Mouse (Mus musculus) MEL (cell line): ENCODE results near the gene Mms22l. TPM values are rescaled to one million over a fixed set of nuclear protein-coding genes. Genes with fewer than 3 reads are reported as not detected.

Experiments
- DNase-seq: peaks from one replicate; pipeline ENCODE4 v3.0.0; 2011; ENCODE audit warnings: low read depth, low spot score
- H3K27ac ChIP-seq: 2 replicates; pipeline ENCODE4 v1.5.1; 2012; ENCODE audit warnings: low read depth, mild to moderate bottlenecking, control low read depth, low read length, moderate library complexity; ENCODE audit not compliant: control insufficient read depth
- H3K27me3 ChIP-seq, 2 experiments: fragments of 150-350 bp in 1 of 2; sonication (generic) in 1 of 2; 2 replicates each; pipeline ENCODE4 v1.6.1; 2012; ENCODE audit warnings: low read length in 2 of 2, mild to moderate bottlenecking in 2 of 2, improper control_type of control experiment in 1 of 2, moderate library complexity in 1 of 2; ENCODE audit not compliant: insufficient read depth in 2 of 2, control insufficient read depth in 1 of 2
- H3K36me3 ChIP-seq, 2 experiments: 2 replicates each; pipeline ENCODE4 v1.6.1; 2012 to 2014; ENCODE audit warnings: low read length in 2 of 2, improper control_type of control experiment in 1 of 2, inconsistent platforms in 1 of 2, mild to moderate bottlenecking in 1 of 2; ENCODE audit not compliant: insufficient read depth in 2 of 2, control insufficient read depth in 1 of 2
- H3K4me1 ChIP-seq, 2 experiments: fragments of 150-350 bp in 1 of 2; sonication (generic) in 1 of 2; 2 replicates each; pipeline ENCODE4 v1.6.1; 2012; ENCODE audit warnings: low read length in 2 of 2, improper control_type of control experiment in 1 of 2, mild to moderate bottlenecking in 1 of 2; ENCODE audit not compliant: insufficient read depth in 2 of 2, control insufficient read depth in 1 of 2
- H3K4me3 ChIP-seq, 2 experiments: fragments of 150-350 bp in 1 of 2; sonication (generic) in 1 of 2; 2 replicates each; pipeline ENCODE4 v1.5.1; 2012; ENCODE audit warnings: low read depth in 2 of 2, low read length in 2 of 2, mild to moderate bottlenecking in 2 of 2, moderate library complexity in 2 of 2, control low read depth in 1 of 2, improper control_type of control experiment in 1 of 2; ENCODE audit not compliant: control insufficient read depth in 1 of 2, insufficient read depth in 1 of 2
- H3K79me2 ChIP-seq: 2 replicates; pipeline ENCODE4 v1.6.1; 2012; ENCODE audit warnings: mild to moderate bottlenecking, low read length, moderate library complexity; ENCODE audit not compliant: control insufficient read depth, poor library complexity, insufficient read depth
- H3K9ac ChIP-seq: 2 replicates; pipeline ENCODE4 v1.6.1; 2012; ENCODE audit warnings: low read depth, mild to moderate bottlenecking, control low read depth, low read length, moderate library complexity; ENCODE audit not compliant: control insufficient read depth, poor library complexity, severe bottlenecking
- H3K9me3 ChIP-seq: fragments of 150-350 bp; sonication (generic); replicated peaks from 2 replicates; pipeline ENCODE4 v1.6.1; 2012; ENCODE audit warnings: mild to moderate bottlenecking, low read length, improper control_type of control experiment, moderate library complexity; ENCODE audit not compliant: insufficient read depth
- BHLHE40 ChIP-seq: IDR thresholded peaks from 2 replicates; pipeline ENCODE4 v1.6.1; 2012; ENCODE audit warnings: low read depth, mild to moderate bottlenecking, inconsistent platforms, low read length, improper control_type of control experiment, borderline replicate concordance
- CHD1 ChIP-seq: IDR thresholded peaks from 2 replicates; pipeline ENCODE4 v1.6.1; 2012; ENCODE audit warnings: low read depth, mild to moderate bottlenecking, inconsistent platforms, low read length, improper control_type of control experiment
- CTCF ChIP-seq, 3 experiments: IDR thresholded peaks in 2 of 3; conservative IDR thresholded peaks in 1 of 3; 2 replicates each; pipeline ENCODE4 v1.5.1; 2011 to 2012; ENCODE audit warnings: low read length in 3 of 3, low read depth in 2 of 3, mild to moderate bottlenecking in 2 of 3, improper control_type of control experiment in 1 of 3, inconsistent platforms in 1 of 3, mixed read lengths in 1 of 3, moderate library complexity in 1 of 3; ENCODE audit not compliant: control insufficient read depth in 1 of 3, insufficient read depth in 1 of 3, poor library complexity in 1 of 3, severe bottlenecking in 1 of 3
- EP300 ChIP-seq, 2 experiments: IDR thresholded peaks; 2 replicates each; pipeline ENCODE4 v1.6.1; 2011; ENCODE audit warnings: improper control_type of control experiment in 2 of 2, low read length in 2 of 2, low read depth in 1 of 2, mild to moderate bottlenecking in 1 of 2
- ETS1 ChIP-seq: IDR thresholded peaks from 2 replicates; pipeline ENCODE4 v1.6.1; 2012; ENCODE audit warnings: low read depth, mild to moderate bottlenecking, inconsistent platforms, low read length, improper control_type of control experiment, moderate library complexity
- GABPA ChIP-seq: IDR thresholded peaks from 2 replicates; pipeline ENCODE4 v1.6.1; 2012; ENCODE audit warnings: low read depth, mild to moderate bottlenecking, inconsistent platforms, low read length, improper control_type of control experiment, moderate library complexity
- GATA1 ChIP-seq: IDR thresholded peaks from 2 replicates; pipeline ENCODE4 v1.6.1; 2011; ENCODE audit warnings: low read depth, low read length, improper control_type of control experiment
- JUND ChIP-seq: IDR thresholded peaks from 2 replicates; pipeline ENCODE4 v1.6.1; 2011; ENCODE audit warnings: low read depth, mild to moderate bottlenecking, improper control_type of control experiment, low read length
- MAFK ChIP-seq: IDR thresholded peaks from 2 replicates; pipeline ENCODE4 v1.6.1; 2011; ENCODE audit warnings: low read depth, mild to moderate bottlenecking, low read length, improper control_type of control experiment, borderline replicate concordance
- MEF2A ChIP-seq: IDR thresholded peaks from 2 replicates; pipeline ENCODE4 v1.6.1; 2014; ENCODE audit warnings: low read depth, mild to moderate bottlenecking, inconsistent platforms, low read length, improper control_type of control experiment; ENCODE audit not compliant: poor library complexity, insufficient replicate concordance, severe bottlenecking; ENCODE audit errors: extremely low read depth
- MXI1 ChIP-seq: IDR thresholded peaks from 2 replicates; pipeline ENCODE4 v1.6.1; 2011; ENCODE audit warnings: mild to moderate bottlenecking, low read depth, low read length, improper control_type of control experiment
- POLR2A ChIP-seq, 2 experiments: IDR thresholded peaks; 2 replicates each; pipeline ENCODE4 v1.6.1; 2011 to 2012; ENCODE audit warnings: low read length in 2 of 2, mild to moderate bottlenecking in 2 of 2, control low read depth in 1 of 2, improper control_type of control experiment in 1 of 2, low read depth in 1 of 2, moderate library complexity in 1 of 2; ENCODE audit not compliant: control insufficient read depth in 1 of 2, insufficient read depth in 1 of 2, poor library complexity in 1 of 2
- POLR2AphosphoS5 ChIP-seq: IDR thresholded peaks from 2 replicates; pipeline ENCODE4 v1.6.1; 2012; ENCODE audit warnings: low read depth, borderline replicate concordance, mild to moderate bottlenecking, inconsistent platforms, low read length, moderate library complexity, mixed read lengths
- RAD21 ChIP-seq: IDR thresholded peaks from 2 replicates; pipeline ENCODE4 v1.6.1; 2011; ENCODE audit warnings: mild to moderate bottlenecking, low read depth, low read length, improper control_type of control experiment
- SIN3A ChIP-seq: IDR thresholded peaks from 2 replicates; pipeline ENCODE4 v1.6.1; 2012; ENCODE audit warnings: low read length, improper control_type of control experiment, inconsistent platforms
- SMC3 ChIP-seq: IDR thresholded peaks from 2 replicates; pipeline ENCODE4 v1.6.1; 2011; ENCODE audit warnings: low read depth, low read length, improper control_type of control experiment
- TCF12 ChIP-seq: IDR thresholded peaks from 2 replicates; pipeline ENCODE4 v1.6.1; 2014; ENCODE audit warnings: low read depth, mild to moderate bottlenecking, inconsistent platforms, low read length, improper control_type of control experiment, moderate library complexity
- UBTF ChIP-seq: IDR thresholded peaks from 2 replicates; pipeline ENCODE4 v1.6.1; 2012; ENCODE audit warnings: low read depth, mild to moderate bottlenecking, inconsistent platforms, low read length, improper control_type of control experiment, moderate library complexity, borderline replicate concordance; ENCODE audit not compliant: insufficient read depth
- USF1 ChIP-seq: IDR thresholded peaks from 2 replicates; pipeline ENCODE4 v1.6.1; 2014; ENCODE audit warnings: low read depth, mild to moderate bottlenecking, inconsistent platforms, low read length, improper control_type of control experiment, moderate library complexity
- USF2 ChIP-seq, 2 experiments: IDR thresholded peaks; 2 replicates each; pipeline ENCODE4 v1.6.1; 2011 to 2012; ENCODE audit warnings: improper control_type of control experiment in 2 of 2, low read length in 2 of 2, borderline replicate concordance in 1 of 2, inconsistent platforms in 1 of 2, low read depth in 1 of 2, mild to moderate bottlenecking in 1 of 2; ENCODE audit not compliant: insufficient read depth in 1 of 2
- ZC3H11A ChIP-seq: IDR thresholded peaks from 2 replicates; pipeline ENCODE4 v1.6.1; 2012; ENCODE audit warnings: low read depth, mild to moderate bottlenecking, inconsistent platforms, low read length, improper control_type of control experiment
- ZKSCAN1 ChIP-seq: IDR thresholded peaks from 2 replicates; pipeline ENCODE4 v1.6.1; 2012; ENCODE audit warnings: low read depth, mild to moderate bottlenecking, inconsistent platforms, low read length, improper control_type of control experiment, moderate library complexity
- ZNF384 ChIP-seq: IDR thresholded peaks from 2 replicates; pipeline ENCODE4 v1.6.1; 2012; ENCODE audit warnings: low read depth, mild to moderate bottlenecking, inconsistent platforms, low read length, improper control_type of control experiment
- polyA plus RNA-seq, 2 experiments: library from polyadenylated mRNA; stranded (reverse) in 1 of 2; unstranded in 1 of 2; fragments of >175 nt in 1 of 2; fragments of >200 nt in 1 of 2; gene quantifications; 2 replicates each; pipeline versions ENCODE4 v1.2.1 to v1.2.4; 2012; ENCODE audit warnings: low replicate concordance in 2 of 2, low read depth in 1 of 2; ENCODE audit not compliant: insufficient read length in 2 of 2, insufficient read depth in 1 of 2, missing spikeins in 1 of 2
- total RNA-seq: library from RNA; depleted of rRNA; stranded (reverse); fragments of 300-350 nt; gene quantifications from 2 replicates; pipeline ENCODE4 v1.2.3, GENCODE M21; 2012

Gene Mms22l
- total and polyA plus RNA-seq, 3 experiments: 40.3 to 46.3 TPM; not detected in 1

DNA sequence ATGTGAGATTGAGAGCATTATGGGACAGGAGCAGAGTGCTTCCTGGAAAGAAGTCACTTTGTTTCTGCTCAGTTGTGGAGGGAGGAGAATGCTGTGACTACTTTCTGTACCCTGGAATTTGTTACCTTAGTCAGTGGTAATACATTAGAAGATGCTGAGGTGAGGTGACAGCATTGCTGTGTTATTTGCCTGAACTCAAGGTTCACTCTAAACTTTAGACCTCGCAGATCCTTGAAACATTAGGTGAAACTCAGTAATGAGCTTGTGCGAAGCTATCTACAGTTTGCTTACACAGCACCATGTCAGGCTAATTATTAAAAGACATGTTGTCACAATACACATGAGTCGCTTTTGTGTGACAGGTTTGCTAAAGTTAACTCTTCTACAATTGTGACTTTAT is 47.2 kb downstream of the Mms22l start:
- H3K79me2 ChIP-seq: peaks cover 13% of the 10 kb centered on the region
- H3K27me3 ChIP-seq: no peaks in the 10 kb centered on the region
- no peak overlapping the region for H3K4me3 ChIP-seq
- H3K4me1 ChIP-seq: peaks cover 7 to 17% of the 10 kb centered on the region in 2 experiments; a peak in 2 of 4 replicates
- no peak overlapping the region for H3K27ac ChIP-seq
- TF ChIP-seq MAFK: no peak
- peaks cover 13 to 29% of the 10 kb centered on the region in 2 experiments for H3K36me3 ChIP-seq
- no peaks in the 10 kb centered on the region for H3K9me3 ChIP-seq
- no peak overlapping the region for H3K9ac ChIP-seq
- no peak for DNase-seq

DNA sequence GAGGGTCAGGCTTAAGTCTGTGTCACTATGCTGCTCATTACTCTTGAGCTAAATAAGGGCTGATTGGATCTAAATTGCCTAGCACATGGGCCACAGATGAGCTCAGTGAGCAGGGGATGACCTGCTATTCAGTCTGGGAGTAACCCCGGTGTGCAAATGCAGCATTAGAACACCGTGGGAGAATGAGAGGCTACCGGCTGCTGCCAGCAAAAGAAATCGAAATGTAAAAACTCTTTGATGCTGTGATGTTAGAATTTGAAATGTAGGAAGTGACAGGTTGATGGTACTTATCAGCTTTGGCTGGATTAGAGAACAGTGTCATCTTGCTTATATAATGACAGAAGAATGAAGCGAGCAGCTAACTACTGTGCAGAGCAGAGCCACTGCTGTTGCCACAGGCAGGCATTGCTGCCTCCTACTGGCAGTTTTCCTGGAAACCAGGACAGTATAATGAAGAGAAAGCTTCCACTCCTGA is 48.5 kb downstream of the Mms22l start:
- Histone ChIP-seq H3K4me3 (no peak overlapping the region), H3K79me2 (peaks cover 18% of the 10 kb centered on the region), H3K4me1 (peaks cover 7 to 17% of the 10 kb centered on the region in 2 experiments; a peak in 3 of 4 replicates), H3K36me3 (peaks cover 14 to 32% of the 10 kb centered on the region in 2 experiments), H3K9ac (no peak overlapping the region), H3K27me3 (no peaks in the 10 kb centered on the region), H3K9me3 (no peaks in the 10 kb centered on the region), H3K27ac (no peak overlapping the region)
- TF ChIP-seq POLR2AphosphoS5 (no peak), USF1 (no peak), SMC3 (peak; percentile 7; the same call in 1 of the 2 replicates), JUND (no peak), CTCF (IDR thresholded peaks at IDR 0.05 in 2 of 3, conservative IDR thresholded peaks at IDR 0.05 in 1 of 3; ENCODE audit: control insufficient read depth in 1 of 3, insufficient read depth in 1 of 3, low read depth in 2 of 3, low read length in 3 of 3, poor library complexity in 1 of 3, severe bottlenecking in 1 of 3) (peak in 2 of 3 experiments; percentile 21 to 23; a peak in 3 of 6 replicates), ZNF384 (no peak), RAD21 (no peak), TCF12 (no peak)
- no peak for DNase-seq

DNA sequence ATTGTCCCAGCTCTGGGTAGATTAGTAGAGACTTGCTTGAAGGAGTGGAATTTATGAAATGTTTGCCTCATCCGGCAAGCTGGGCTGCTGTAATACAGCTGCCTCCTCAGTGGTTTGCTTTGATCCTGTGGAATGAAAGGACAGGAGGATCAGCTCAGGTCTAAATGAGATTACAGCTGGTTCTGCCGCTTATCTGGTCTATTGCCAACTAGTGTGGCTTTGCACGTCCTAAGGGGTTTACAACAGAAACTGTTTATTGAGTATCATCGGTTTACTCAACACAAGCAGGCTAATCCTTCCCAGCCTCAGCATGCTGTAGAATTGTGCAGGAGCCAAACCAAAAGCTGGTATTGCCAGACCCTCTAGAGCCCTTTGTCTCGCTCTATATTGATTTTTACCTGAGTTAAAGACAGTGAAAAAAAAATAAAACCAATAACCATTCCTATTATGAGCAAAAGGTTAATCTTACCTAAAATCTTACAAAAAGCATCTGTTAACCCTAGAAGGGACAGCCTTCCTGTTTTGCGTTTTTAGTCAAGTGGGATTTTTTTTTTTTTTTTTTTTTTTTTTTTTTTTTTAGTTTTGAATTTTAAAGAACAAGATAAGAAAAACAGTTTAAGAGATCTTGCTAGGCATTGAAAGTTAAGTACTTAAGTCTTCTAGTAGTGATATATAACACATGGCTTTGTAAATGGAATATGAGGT is 60.0 kb downstream of the Mms22l start:
- H3K36me3 ChIP-seq: peaks cover 4 to 25% of the 10 kb centered on the region in 2 experiments
- peaks cover 12 to 20% of the 10 kb centered on the region in 2 experiments; a peak in 3 of 4 replicates for H3K4me1 ChIP-seq
- peak; percentile 80 for DNase-seq
- no peaks in the 10 kb centered on the region for H3K9me3 ChIP-seq
- H3K27me3 ChIP-seq: no peaks in the 10 kb centered on the region
- TF ChIP-seq UBTF (no peak), USF2 (IDR thresholded peaks at IDR 0.05; ENCODE audit: borderline replicate concordance in 1 of 2, insufficient read depth in 1 of 2, low read depth in 1 of 2, low read length in 2 of 2) (no peak), SIN3A (peak; percentile 21; the same call in 1 of the 2 replicates), ZKSCAN1 (0 out of 2 replicates have a peak, but pooled peaks have one; percentile 29), GATA1 (peak; percentile 28; the same call in 1 of the 2 replicates), ETS1 (peak; percentile 43; the same call in 1 of the 2 replicates), CHD1 (no peak), POLR2A (IDR thresholded peaks at IDR 0.05; ENCODE audit: control insufficient read depth in 1 of 2, insufficient read depth in 1 of 2, low read depth in 1 of 2, low read length in 2 of 2, poor library complexity in 1 of 2) (no peak), ZNF384 (peak; percentile 97), BHLHE40 (no peak), MEF2A (no peak), ZC3H11A (no peak), EP300 (IDR thresholded peaks at IDR 0.05; ENCODE audit: low read depth in 1 of 2, low read length in 2 of 2) (peak in 1 of 2 experiments; percentile 42; a peak in 2 of 4 replicates), GABPA (no peak), MXI1 (peak; percentile 32; the same call in 1 of the 2 replicates)
- peaks cover 19% of the 10 kb centered on the region for H3K79me2 ChIP-seq
- peak overlapping the region; percentile 22 to 25 for H3K4me3 ChIP-seq
- peak overlapping the region; percentile 36 for H3K27ac ChIP-seq
- peak overlapping the region; percentile 32 for H3K9ac ChIP-seq
